Mouse (Mus musculus) megakaryocyte, embryonic 14.5 days (primary cell): ENCODE measurements around the gene Swt1.

Source experiments
- FLI1 ChIP-seq: IDR thresholded peaks from 2 replicates; pipeline ENCODE4 v1.6.1; 2012; ENCODE audit warnings: low read length, inconsistent platforms, mixed read lengths
- GATA1 ChIP-seq: IDR thresholded peaks from 3 replicates; pipeline ENCODE4 v1.6.1; 2012; ENCODE audit warnings: mixed read lengths, low read length, inconsistent platforms, borderline replicate concordance

- TF ChIP-seq GATA1, result no peak
- TF ChIP-seq FLI1, result no peak
Measured at GRCm38 (mm10) chr1:151341321-151342044, 86.8 kb downstream of the Swt1 start.
